Mouse (Mus musculus) neural tube, embryonic 15.5 days (tissue): ENCODE measurements at regions not wholly inside any gene's neighbourhood (a gene's known extent, or its start where the extent isn't known, plus 50 kb on each side); places are given as distances from the start of the nearest gene placed in this dataset.

Source experiments
- ATAC-seq: fragments of 200-750 bp; cut with Nextera tagmentation; 2 replicates; pipeline ENCODE4 v1.8.0; 2017; ENCODE audit warnings: mild to moderate bottlenecking, moderate TSS enrichment, moderate library complexity; ENCODE audit not compliant: low FRiP score
- H3K27ac ChIP-seq: fragments of 300-500 bp; sonication (generic); replicated peaks from 2 replicates; pipeline ENCODE4 v1.5.1; 2015; ENCODE audit warnings: mild to moderate bottlenecking, inconsistent platforms
- H3K27me3 ChIP-seq: fragments of 300-500 bp; sonication (generic); replicated peaks from 2 replicates; pipeline ENCODE4 v1.6.1; 2015; ENCODE audit warnings: inconsistent platforms
- H3K36me3 ChIP-seq: fragments of 300-500 bp; sonication (generic); 2 replicates; pipeline ENCODE4 v1.6.1; 2015; ENCODE audit warnings: inconsistent platforms
- H3K4me1 ChIP-seq: fragments of 300-500 bp; sonication (generic); 2 replicates; pipeline ENCODE4 v1.6.1; 2015; ENCODE audit warnings: inconsistent platforms
- H3K4me2 ChIP-seq: fragments of 300-500 bp; sonication (generic); 2 replicates; pipeline ENCODE4 v1.6.1; 2015; ENCODE audit warnings: inconsistent platforms, mild to moderate bottlenecking, moderate library complexity
- H3K4me3 ChIP-seq: fragments of 300-500 bp; sonication (generic); replicated peaks from 2 replicates; pipeline ENCODE4 v1.5.1; 2015; ENCODE audit warnings: mild to moderate bottlenecking, inconsistent platforms
- H3K9ac ChIP-seq: fragments of 300-500 bp; sonication (generic); replicated peaks from 2 replicates; pipeline ENCODE4 v1.6.1; 2015; ENCODE audit warnings: mild to moderate bottlenecking, inconsistent platforms
- H3K9me3 ChIP-seq: fragments of 300-500 bp; sonication (generic); replicated peaks from 2 replicates; pipeline ENCODE4 v1.6.1; 2016; ENCODE audit warnings: inconsistent platforms
- WGBS: fragments of 180-500 bp; shearing (Covaris S2); methylation state at CpG from one replicate; pipeline ENCODE4 v1.1.7; 2015; ENCODE audit warnings: mixed read lengths; 5-methylcytosine and 5-hydroxymethylcytosine counted together

- WGBS: 59% methylated on average over 3 of the region's 3 CpGs
- no peaks in the 10 kb centered on the region for H3K9me3 ChIP-seq
- H3K9ac ChIP-seq: no peak overlapping the region
- no peak overlapping the region for H3K4me2 ChIP-seq
- H3K27ac ChIP-seq: no peak overlapping the region
- H3K4me3 ChIP-seq: no peak overlapping the region
- H3K4me1 ChIP-seq: peaks cover 6% of the 10 kb centered on the region; the same call in 1 of the 2 replicates
- ATAC-seq: no peak
- H3K36me3 ChIP-seq: no peaks in the 10 kb centered on the region
- H3K27me3 ChIP-seq: no peaks in the 10 kb centered on the region
Observed at GRCm38 (mm10) chr3:58303746-58304145, 110.8 kb upstream of the Tsc22d2 start.

DNA sequence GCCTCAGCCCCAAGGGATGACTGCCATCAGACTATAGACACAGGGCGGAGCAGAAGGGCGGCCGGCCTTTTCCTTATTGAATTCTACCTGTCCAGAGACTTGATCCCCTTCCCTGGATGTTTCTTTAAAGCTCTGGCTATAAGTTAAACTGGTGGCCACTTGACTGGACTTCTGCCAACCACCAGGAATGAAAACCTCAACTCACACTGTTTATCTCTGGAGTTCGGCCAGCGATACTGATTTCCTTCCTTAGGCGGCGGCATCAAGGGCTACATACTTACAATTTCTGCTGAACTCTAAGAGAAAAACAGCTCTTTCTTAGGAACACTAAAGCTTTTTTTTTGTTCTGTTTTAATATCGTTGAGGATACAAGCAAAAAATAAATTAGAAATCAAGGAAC is 104.9 kb upstream of the Tsc22d2 start:
- WGBS: 83% methylated on average over 8 of the region's 8 CpGs
- Histone ChIP-seq H3K27me3 (no peaks in the 10 kb centered on the region), H3K36me3 (no peaks in the 10 kb centered on the region), H3K4me2 (no peak overlapping the region), H3K9ac (no peak overlapping the region), H3K9me3 (no peaks in the 10 kb centered on the region), H3K4me1 (no peaks in the 10 kb centered on the region), H3K27ac (no peak overlapping the region), H3K4me3 (no peak overlapping the region)
- ATAC-seq: no peak

DNA sequence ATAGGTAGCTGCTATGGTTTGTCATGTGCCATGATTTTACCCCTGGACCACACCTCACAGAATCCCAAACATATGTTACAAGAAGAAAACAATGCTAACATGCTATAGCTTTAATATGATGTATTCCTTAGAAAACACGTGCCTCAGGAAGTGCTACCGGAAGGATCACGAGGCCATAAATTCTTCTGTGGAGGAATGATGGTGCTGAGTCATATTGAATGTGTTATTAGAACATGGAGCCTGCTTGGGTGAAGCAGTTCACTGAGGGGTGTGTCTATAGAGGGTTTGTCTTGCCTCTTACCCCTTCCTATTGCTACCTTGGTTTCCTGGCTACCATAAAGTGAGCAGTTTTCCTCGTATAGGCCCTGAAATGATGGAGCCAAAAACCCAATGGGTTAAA is 104.1 kb upstream of the Tsc22d2 start:
- 81% methylated on average over 4 of the region's 4 CpGs for WGBS
- Histone ChIP-seq H3K9ac (no peak overlapping the region), H3K4me1 (no peaks in the 10 kb centered on the region), H3K36me3 (no peaks in the 10 kb centered on the region), H3K27me3 (no peaks in the 10 kb centered on the region), H3K4me3 (no peak overlapping the region), H3K4me2 (no peak overlapping the region), H3K9me3 (no peaks in the 10 kb centered on the region), H3K27ac (no peak overlapping the region)
- no peak for ATAC-seq

- Histone ChIP-seq H3K27ac (no peak overlapping the region), H3K4me2 (no peak overlapping the region), H3K4me1 (no peaks in the 10 kb centered on the region), H3K36me3 (no peaks in the 10 kb centered on the region), H3K27me3 (no peaks in the 10 kb centered on the region), H3K9me3 (no peaks in the 10 kb centered on the region), H3K4me3 (no peak overlapping the region), H3K9ac (no peak overlapping the region)
- no peak for ATAC-seq
- WGBS: 88% methylated on average over 5 of the region's 5 CpGs
Observed at GRCm38 (mm10) chr3:58311104-58311685, 103.3 kb upstream of the Tsc22d2 start.

DNA sequence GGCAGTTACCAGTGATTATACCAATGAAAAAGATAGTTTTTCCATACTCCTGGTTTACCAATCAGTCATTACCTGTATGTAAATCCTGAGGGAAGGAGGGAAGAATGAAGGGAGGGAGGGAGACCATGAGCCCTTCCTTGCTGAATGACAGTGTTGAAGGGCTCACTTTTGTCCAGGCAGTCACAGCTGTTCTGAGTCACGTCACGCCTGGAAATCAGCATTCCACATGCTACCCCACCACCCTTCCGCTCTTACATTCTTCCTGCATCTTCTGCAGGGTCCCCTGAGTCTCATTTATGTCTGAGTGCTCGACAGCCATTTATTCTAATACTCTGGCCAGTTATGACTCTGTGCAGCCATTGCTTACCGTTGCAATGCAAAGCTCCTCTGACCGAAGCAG is 101.9 kb upstream of the Tsc22d2 start:
- 49% methylated on average over 6 of the region's 6 CpGs for WGBS
- H3K4me3 ChIP-seq: no peak overlapping the region
- no peaks in the 10 kb centered on the region for H3K36me3 ChIP-seq
- no peak overlapping the region for H3K9ac ChIP-seq
- no peaks in the 10 kb centered on the region for H3K27me3 ChIP-seq
- H3K4me2 ChIP-seq: no peak overlapping the region
- H3K4me1 ChIP-seq: no peaks in the 10 kb centered on the region
- ATAC-seq: no peak
- no peak overlapping the region for H3K27ac ChIP-seq
- no peaks in the 10 kb centered on the region for H3K9me3 ChIP-seq

DNA sequence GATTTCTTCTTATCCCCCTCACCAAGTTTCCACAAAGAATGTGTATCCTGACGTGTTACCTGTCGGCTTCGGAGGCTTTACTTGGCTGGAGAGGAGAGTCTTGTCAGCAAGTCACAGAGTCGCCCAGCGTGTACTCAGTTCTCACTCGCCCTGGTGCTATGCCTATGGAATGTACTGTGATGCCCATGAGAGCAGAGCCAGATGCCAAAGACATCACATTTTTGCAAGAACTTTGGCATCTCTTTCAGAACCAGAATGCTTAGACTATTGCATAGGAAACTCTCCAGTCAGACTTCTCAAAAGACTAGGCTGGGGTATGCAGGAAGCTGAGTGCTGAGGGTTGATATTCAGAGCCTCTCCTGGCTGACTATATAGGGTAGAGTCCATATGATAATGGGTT is 99.3 kb upstream of the Tsc22d2 start:
- H3K27ac ChIP-seq: no peak overlapping the region
- no peaks in the 10 kb centered on the region for H3K4me1 ChIP-seq
- H3K4me2 ChIP-seq: no peak overlapping the region
- no peak for ATAC-seq
- no peak overlapping the region for H3K4me3 ChIP-seq
- no peaks in the 10 kb centered on the region for H3K27me3 ChIP-seq
- 94% methylated on average over 6 of the region's 6 CpGs for WGBS
- H3K9me3 ChIP-seq: no peaks in the 10 kb centered on the region
- no peaks in the 10 kb centered on the region for H3K36me3 ChIP-seq
- no peak overlapping the region for H3K9ac ChIP-seq

DNA sequence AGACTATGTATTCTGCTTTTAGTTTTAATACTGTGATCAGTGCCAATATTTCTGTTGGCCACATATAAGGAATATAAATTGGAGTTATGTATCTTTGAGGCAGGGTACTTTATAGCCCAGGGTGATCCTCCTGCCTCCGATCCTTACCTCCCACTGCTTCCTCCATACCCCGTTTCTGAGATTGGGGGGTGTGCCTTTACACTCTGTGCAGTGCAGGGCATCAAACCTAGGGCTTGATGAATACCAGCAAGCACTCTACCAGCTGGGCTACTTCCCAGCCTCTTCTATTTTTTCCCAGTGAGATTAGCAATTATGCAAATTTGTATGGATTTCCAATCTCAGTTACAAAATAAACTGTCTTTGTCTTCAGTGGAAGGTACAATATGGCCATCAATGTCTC is 97.3 kb upstream of the Tsc22d2 start:
- Histone ChIP-seq H3K9ac (no peak overlapping the region), H3K9me3 (no peaks in the 10 kb centered on the region), H3K27me3 (no peaks in the 10 kb centered on the region), H3K4me1 (no peaks in the 10 kb centered on the region), H3K4me2 (no peak overlapping the region), H3K27ac (no peak overlapping the region), H3K4me3 (no peak overlapping the region), H3K36me3 (no peaks in the 10 kb centered on the region)
- no peak for ATAC-seq
- WGBS: 40% methylated on average over 2 of the region's 2 CpGs

- no peak for ATAC-seq
- Histone ChIP-seq H3K36me3 (no peaks in the 10 kb centered on the region), H3K4me1 (no peaks in the 10 kb centered on the region), H3K9me3 (no peaks in the 10 kb centered on the region), H3K4me3 (no peak overlapping the region), H3K27ac (no peak overlapping the region), H3K4me2 (no peak overlapping the region), H3K9ac (no peak overlapping the region), H3K27me3 (no peaks in the 10 kb centered on the region)
- 27% methylated on average over 2 of the region's 2 CpGs for WGBS
Observed at GRCm38 (mm10) chr3:58318756-58319155, 95.8 kb upstream of the Tsc22d2 start.

- Histone ChIP-seq H3K4me1 (no peaks in the 10 kb centered on the region), H3K36me3 (no peaks in the 10 kb centered on the region), H3K9ac (no peak overlapping the region), H3K4me2 (no peak overlapping the region), H3K9me3 (no peaks in the 10 kb centered on the region), H3K4me3 (no peak overlapping the region), H3K27me3 (no peaks in the 10 kb centered on the region), H3K27ac (no peak overlapping the region)
- 95% methylated on average over 1 of the region's 1 CpGs for WGBS
- ATAC-seq: no peak
Observed at GRCm38 (mm10) chr3:58319463-58319862, 95.1 kb upstream of the Tsc22d2 start.

- no peak for ATAC-seq
- Histone ChIP-seq H3K9ac (no peak overlapping the region), H3K4me1 (no peaks in the 10 kb centered on the region), H3K27me3 (no peaks in the 10 kb centered on the region), H3K36me3 (no peaks in the 10 kb centered on the region), H3K4me2 (no peak overlapping the region), H3K9me3 (no peaks in the 10 kb centered on the region), H3K27ac (no peak overlapping the region), H3K4me3 (no peak overlapping the region)
- WGBS: 77% methylated on average over 4 of the region's 4 CpGs
Observed at GRCm38 (mm10) chr3:58320812-58321211, 93.7 kb upstream of the Tsc22d2 start.

DNA sequence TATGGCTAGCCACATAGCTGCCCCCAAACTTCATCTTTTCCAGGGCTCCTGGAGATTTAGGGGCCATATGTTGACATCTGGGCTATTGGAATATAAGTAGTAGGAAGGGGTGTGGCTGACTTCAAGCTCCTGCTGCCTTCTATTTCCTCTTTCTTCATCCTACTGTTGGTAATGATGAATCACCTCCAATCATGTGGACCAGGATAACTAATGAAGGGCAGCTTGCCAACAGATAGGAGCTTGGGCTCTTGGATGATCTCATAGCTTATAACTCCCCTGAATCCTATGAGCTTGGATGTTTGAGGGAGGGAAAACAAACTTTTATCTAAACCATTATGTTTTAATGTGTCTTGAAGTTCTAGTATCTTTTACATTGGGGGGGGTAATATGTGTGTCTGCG is 92.2 kb upstream of the Tsc22d2 start:
- Histone ChIP-seq H3K36me3 (no peaks in the 10 kb centered on the region), H3K9me3 (no peaks in the 10 kb centered on the region), H3K4me1 (no peaks in the 10 kb centered on the region), H3K4me2 (no peak overlapping the region), H3K9ac (no peak overlapping the region), H3K27ac (no peak overlapping the region), H3K4me3 (no peak overlapping the region), H3K27me3 (no peaks in the 10 kb centered on the region)
- no peak for ATAC-seq
- WGBS: 100% methylated on average over 1 of the region's 1 CpGs

GRCm38 (mm10) chr3:58327721-58328120 is 86.8 kb upstream of the Tsc22d2 start:
- Histone ChIP-seq H3K36me3 (no peaks in the 10 kb centered on the region), H3K27ac (no peak overlapping the region), H3K4me2 (no peak overlapping the region), H3K4me1 (no peaks in the 10 kb centered on the region), H3K9ac (no peak overlapping the region), H3K4me3 (no peak overlapping the region), H3K9me3 (no peaks in the 10 kb centered on the region), H3K27me3 (no peaks in the 10 kb centered on the region)
- WGBS: 85% methylated on average over 2 of the region's 2 CpGs
- no peak for ATAC-seq

- ATAC-seq: no peak
- H3K4me1 ChIP-seq: no peaks in the 10 kb centered on the region
- H3K36me3 ChIP-seq: no peaks in the 10 kb centered on the region
- H3K9ac ChIP-seq: no peak overlapping the region
- no peaks in the 10 kb centered on the region for H3K27me3 ChIP-seq
- WGBS: 88% methylated on average over 2 of the region's 2 CpGs
- H3K4me2 ChIP-seq: no peak overlapping the region
- no peak overlapping the region for H3K27ac ChIP-seq
- no peaks in the 10 kb centered on the region for H3K9me3 ChIP-seq
- H3K4me3 ChIP-seq: no peak overlapping the region
Observed at GRCm38 (mm10) chr3:58330186-58330585, 84.3 kb upstream of the Tsc22d2 start.
